Mouse (Mus musculus) cerebellum, adult 18-20 months (tissue): ENCODE measurements around the gene Rpl3.

Experiments used
- DNase-seq, 2 experiments: peaks; one replicate each; pipeline ENCODE4 v3.0.0; 2021

The Rpl3 gene

GRCm38 (mm10) chr15:80031133-80031532 lies 60.5 kb downstream of the Rpl3 start:
- DNase-seq: no peak

GRCm38 (mm10) chr15:80030399-80030798 lies 61.3 kb downstream of the Rpl3 start:
- DNase-seq: no peak

GRCm38 (mm10) chr15:80028862-80029261 lies 62.8 kb downstream of the Rpl3 start:
- no peak for DNase-seq
